Mouse (Mus musculus) spleen, adult 2 months (tissue): ENCODE results near the gene Fpgs. TPM values are rescaled to one million over a fixed set of nuclear protein-coding genes. Genes with fewer than 3 reads are reported as not detected.

ENCODE experiments used
- DNase-seq, 2 experiments: peaks; one replicate each; pipeline versions ENCODE4 v3.0.0 to v3.0.0-alpha.2; 2012 to 2021; ENCODE audit warnings: low spot score in 2 of 2, low read depth in 1 of 2
- H3K27ac ChIP-seq: fragments of 200-500 bp; 2 replicates; pipeline ENCODE4 v1.5.1; 2012; ENCODE audit warnings: low read length, inconsistent platforms; ENCODE audit not compliant: insufficient read depth
- H3K27me3 ChIP-seq: fragments of 200-500 bp; 2 replicates; pipeline ENCODE4 v1.6.1; 2012; ENCODE audit warnings: mild to moderate bottlenecking, moderate library complexity, low read length, inconsistent platforms; ENCODE audit not compliant: control insufficient read depth, insufficient read depth
- H3K36me3 ChIP-seq: fragments of 200-500 bp; 2 replicates; pipeline ENCODE4 v1.6.1; 2012; ENCODE audit warnings: mild to moderate bottlenecking, low read length, inconsistent platforms; ENCODE audit not compliant: control insufficient read depth, insufficient read depth
- H3K4me1 ChIP-seq: fragments of 200-500 bp; 2 replicates; pipeline ENCODE4 v1.6.1; 2011; ENCODE audit warnings: inconsistent platforms; ENCODE audit not compliant: control insufficient read depth, insufficient read depth, insufficient read length
- H3K4me3 ChIP-seq: fragments of 200-500 bp; 2 replicates; pipeline ENCODE4 v1.5.1; 2011; ENCODE audit warnings: mild to moderate bottlenecking, inconsistent platforms; ENCODE audit not compliant: insufficient read depth, insufficient read length; ENCODE audit errors: extremely low read depth
- CTCF ChIP-seq: fragments of 200-500 bp; IDR thresholded peaks from 2 replicates; pipeline ENCODE4 v1.5.1; 2011; ENCODE audit warnings: mild to moderate bottlenecking, inconsistent platforms; ENCODE audit not compliant: insufficient read depth, insufficient read length, insufficient replicate concordance; ENCODE audit errors: extremely low read depth
- POLR2A ChIP-seq: fragments of 200-500 bp; IDR thresholded peaks from 2 replicates; pipeline ENCODE4 v1.6.1; 2011; ENCODE audit warnings: low read depth, low read length, inconsistent platforms
- WGBS: fragments of 180-500 bp; shearing (Covaris S2); methylation state at CpG from one replicate; pipeline ENCODE4 v1.1.7; 2018; 5-methylcytosine and 5-hydroxymethylcytosine counted together
- polyA plus RNA-seq: library from polyadenylated mRNA; depleted of rRNA; stranded (reverse); fragments of >200 nt; gene quantifications from 2 replicates; pipeline ENCODE4 v1.2.3, GENCODE M21; 2012

The Fpgs gene
- polyA plus RNA-seq, 1 experiment: 34.5 TPM

DNA sequence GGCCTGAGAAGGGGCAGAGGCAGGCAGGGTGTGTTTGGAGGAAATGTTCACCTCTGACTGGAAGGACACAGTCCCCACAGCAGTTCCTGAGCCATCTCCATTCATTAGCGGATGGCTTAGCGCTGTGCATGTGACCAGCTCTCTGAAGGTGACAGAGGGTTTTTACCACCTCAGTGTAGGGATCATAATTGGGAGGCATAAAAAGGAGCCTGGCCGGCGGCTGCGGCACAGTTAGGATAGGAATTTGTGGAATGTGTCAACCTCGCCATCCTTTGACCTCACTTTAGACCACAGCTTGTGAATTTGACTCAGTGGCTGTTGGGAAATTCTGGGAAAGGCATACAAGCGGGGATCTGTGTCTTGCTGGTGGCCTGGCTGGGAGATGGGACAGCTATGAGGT is 50.2 kb downstream of the Fpgs start:
- H3K27ac ChIP-seq: no peak overlapping the region
- WGBS: 85% methylated on average over 7 of the region's 7 CpGs
- H3K4me3 ChIP-seq: no peak overlapping the region
- no peaks in the 10 kb centered on the region for H3K36me3 ChIP-seq
- H3K4me1 ChIP-seq: peaks cover 11% of the 10 kb centered on the region; the same call in 1 of the 2 replicates
- no peaks in the 10 kb centered on the region for H3K27me3 ChIP-seq
- DNase-seq: no peak
- TF ChIP-seq POLR2A (no peak), CTCF (no peak)

DNA sequence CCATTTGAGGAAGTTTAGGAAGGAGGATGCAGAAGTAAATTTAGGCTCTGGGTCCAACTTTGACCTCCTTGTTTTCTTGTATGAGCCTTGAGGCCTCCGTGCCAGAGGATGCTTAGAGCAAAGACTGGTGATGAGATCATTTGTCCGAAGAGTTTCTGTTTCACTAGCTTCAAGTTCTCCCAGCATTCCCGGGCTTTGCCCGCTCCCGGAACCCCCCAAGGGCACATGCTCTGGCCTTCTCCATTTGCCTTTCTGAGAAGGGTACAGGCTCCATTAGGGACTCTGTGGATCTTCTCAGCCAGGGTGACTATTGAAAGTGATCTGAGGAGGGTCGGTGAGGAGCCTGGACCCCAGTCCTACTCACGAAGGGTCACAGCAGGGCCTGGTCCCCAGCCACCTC is 56.6 kb downstream of the Fpgs start:
- DNase-seq: no peak

DNA sequence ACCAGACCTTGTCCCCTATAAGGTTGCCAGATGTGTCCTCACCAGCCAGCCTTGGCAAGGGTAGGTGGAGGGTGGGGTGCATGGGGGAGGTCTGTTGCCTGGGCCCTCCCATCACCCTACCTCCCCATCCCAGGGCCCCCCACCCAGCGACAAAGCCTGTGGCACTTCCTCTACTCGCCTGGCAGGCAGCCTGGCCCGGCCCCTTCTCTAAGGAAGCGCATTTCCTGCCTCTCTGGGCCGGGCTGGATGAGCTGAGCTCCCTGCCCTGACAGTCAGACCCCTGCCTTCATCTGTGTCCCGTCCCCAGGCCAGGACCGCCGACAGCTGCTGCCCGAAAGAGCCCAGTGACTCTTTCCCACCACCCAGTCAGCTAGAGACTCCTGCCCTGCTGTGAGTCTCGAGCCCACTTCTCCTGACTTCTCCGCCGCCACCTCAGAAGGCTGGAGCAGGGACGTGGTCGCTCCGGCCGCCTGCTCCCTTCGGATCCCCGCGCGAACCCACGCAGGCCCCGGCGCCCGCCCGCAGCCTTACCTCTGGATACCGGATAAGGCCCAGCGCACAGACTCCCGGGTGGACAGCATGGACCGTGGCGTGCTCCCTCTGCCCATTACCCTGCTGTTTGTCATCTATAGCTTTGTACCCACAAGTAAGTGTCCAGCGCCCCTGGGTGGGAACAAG is 57.4 kb downstream of the Fpgs start, which contains the start of gene Eng:
Eng (plus strand) TSS at position 217 of the 678 bp plus-strand sequence.
- peaks cover 7% of the 10 kb centered on the region; the same call in 1 of the 2 replicates for H3K4me1 ChIP-seq
- DNase-seq: peak in 1 of 2 experiments; percentile 24
- 10% methylated on average over 31 of the region's 31 CpGs for WGBS
- TF ChIP-seq CTCF (no peak), POLR2A (no peak; the same call in 1 of the 2 replicates)
- no peaks in the 10 kb centered on the region for H3K36me3 ChIP-seq
- H3K27me3 ChIP-seq: no peaks in the 10 kb centered on the region
- peak within 1 kb of the TSS; percentile 76 for H3K27ac ChIP-seq
- H3K4me3 ChIP-seq: peak within 1 kb of the TSS; percentile 55

More for the DNA sequence above, 56.6 kb downstream of the Fpgs start:
- H3K27ac ChIP-seq: peak overlapping the region; percentile 76
- WGBS: 27% methylated on average over 7 of the region's 7 CpGs
- H3K4me1 ChIP-seq: peaks cover 7% of the 10 kb centered on the region; the same call in 1 of the 2 replicates
- TF ChIP-seq CTCF: no peak
- no peak for TF ChIP-seq POLR2A
- no peaks in the 10 kb centered on the region for H3K36me3 ChIP-seq
- peak overlapping the region; percentile 55; the same call in 1 of the 2 replicates for H3K4me3 ChIP-seq
- no peaks in the 10 kb centered on the region for H3K27me3 ChIP-seq

DNA sequence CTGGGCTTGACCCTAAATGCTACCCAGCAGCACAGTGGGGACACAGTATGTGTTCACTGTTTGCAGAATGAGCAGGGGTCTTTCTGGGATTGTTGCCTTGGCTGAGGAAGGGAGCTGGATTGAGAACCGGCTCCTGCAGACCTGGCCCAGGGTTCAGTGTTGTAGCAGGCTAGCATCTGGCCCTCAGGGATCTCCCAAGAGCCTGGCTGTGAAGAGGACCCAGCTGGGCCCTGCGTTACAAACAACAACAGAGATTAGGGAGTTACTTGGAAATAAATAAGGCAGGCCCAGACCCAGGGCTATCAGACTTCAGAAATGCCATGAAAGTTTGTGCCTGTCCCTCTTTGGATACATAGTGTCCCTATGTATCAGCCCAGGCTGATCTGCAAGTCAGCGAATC is 58.3 kb downstream of the Fpgs start:
- Histone ChIP-seq H3K4me1 (peaks cover 7% of the 10 kb centered on the region), H3K27ac (0 out of 2 replicates have a peak overlapping the region, but pooled peaks have one; percentile 23), H3K4me3 (no peak overlapping the region), H3K27me3 (no peaks in the 10 kb centered on the region), H3K36me3 (no peaks in the 10 kb centered on the region)
- no peak for DNase-seq
- no peak for TF ChIP-seq POLR2A
- no peak for TF ChIP-seq CTCF
- WGBS: 79% methylated on average over 3 of the region's 3 CpGs

DNA sequence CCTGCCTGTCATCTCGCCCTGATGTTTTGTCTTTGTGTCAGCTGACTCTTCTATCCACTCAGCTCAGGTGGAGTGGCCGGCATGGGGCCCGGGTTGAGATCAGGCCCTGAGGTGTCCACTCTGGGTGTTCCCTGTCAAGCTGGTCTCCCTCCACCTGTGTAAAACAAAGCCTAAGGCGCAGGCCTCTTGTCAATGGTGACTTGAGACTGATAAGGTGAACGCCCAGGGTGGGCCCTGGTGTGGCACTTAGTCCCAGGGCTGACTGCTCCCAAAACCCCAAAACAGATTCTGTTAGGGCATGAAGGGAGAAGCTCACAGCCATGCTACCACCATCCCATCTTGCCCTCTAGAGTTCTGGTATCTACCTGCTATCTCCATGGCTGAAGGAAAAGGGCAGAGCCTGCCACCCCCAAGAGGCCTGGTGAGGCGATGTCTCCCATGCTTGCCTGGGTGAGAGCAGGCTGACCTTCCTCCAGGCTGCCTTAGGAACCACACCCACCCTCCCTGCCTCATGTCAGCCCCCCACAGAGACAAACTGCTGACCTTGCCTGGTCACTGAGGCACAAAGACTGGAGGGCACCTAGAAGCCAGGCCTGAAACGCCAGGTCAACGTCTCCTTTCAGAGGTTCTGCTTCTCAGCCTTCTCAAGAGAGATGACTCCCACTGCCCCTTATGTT is 59.0 kb downstream of the Fpgs start:
- Histone ChIP-seq H3K36me3 (no peaks in the 10 kb centered on the region), H3K4me3 (no peak overlapping the region), H3K4me1 (peaks cover 7% of the 10 kb centered on the region), H3K27me3 (no peaks in the 10 kb centered on the region), H3K27ac (no peak overlapping the region)
- 82% methylated on average over 8 of the region's 8 CpGs for WGBS
- no peak for DNase-seq
- no peak for TF ChIP-seq POLR2A
- no peak for TF ChIP-seq CTCF

DNA sequence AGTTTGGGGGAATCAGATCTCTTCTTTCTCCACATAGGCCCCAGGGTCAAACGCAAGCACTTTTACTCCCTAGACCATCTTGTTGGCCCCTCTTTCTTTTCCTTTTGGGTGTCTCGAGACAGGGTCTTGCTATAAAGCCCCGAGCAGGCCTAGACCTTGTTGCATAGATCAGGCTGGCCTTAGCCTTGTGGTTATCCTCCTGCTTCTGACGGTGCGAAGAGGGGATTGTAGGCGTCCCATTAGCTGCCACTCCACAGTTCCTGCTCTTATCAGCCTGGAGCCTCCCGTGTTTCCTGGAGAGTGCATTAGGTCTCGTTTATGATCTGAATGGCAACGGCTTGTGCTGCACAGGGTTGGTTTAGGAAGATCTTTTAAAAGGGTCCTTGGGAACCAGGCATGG is 59.9 kb downstream of the Fpgs start:
- no peak overlapping the region for H3K4me3 ChIP-seq

More for the DNA sequence above, 59.9 kb downstream of the Fpgs start:
- no peak for DNase-seq
- H3K4me1 ChIP-seq: peaks cover 7% of the 10 kb centered on the region
- H3K36me3 ChIP-seq: no peaks in the 10 kb centered on the region
- H3K27ac ChIP-seq: no peak overlapping the region
- TF ChIP-seq CTCF (no peak), POLR2A (no peak)
- 81% methylated on average over 9 of the region's 9 CpGs for WGBS
- no peaks in the 10 kb centered on the region for H3K27me3 ChIP-seq
